Comparison of ENCODE assay signal across 13 mouse cellular contexts in the genomic region with DNA sequence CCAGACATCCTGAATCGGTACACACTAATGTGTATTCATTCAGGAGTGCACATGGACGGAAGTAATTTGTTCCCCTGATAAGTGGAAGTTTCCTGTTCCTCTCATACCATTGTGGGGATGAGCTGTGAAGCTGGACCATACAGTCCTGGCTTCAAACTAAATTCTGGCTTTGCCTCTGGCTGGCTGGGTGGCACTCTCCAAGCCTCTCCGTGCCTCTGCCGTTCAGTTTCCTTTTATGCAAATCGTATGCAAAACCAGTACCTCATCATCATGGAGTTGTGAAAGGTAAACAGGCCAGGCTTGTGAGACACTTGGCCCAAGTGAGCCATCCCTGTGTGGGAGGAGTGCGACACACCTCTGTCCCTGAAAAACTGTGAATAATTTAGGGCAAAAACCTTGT. TPM values are rescaled to one million over a fixed set of nuclear protein-coding genes. Genes with fewer than 3 reads are reported as not detected.
DNase-seq lines count a peak whose midpoint lies in the region; TF ChIP-seq lines count a peak whose summit lies in the region.
"Had no signal": no experiment of that assay in that cellular context is flagged by ENCODE, and none has a peak within 500 bp of the region (broad histone marks: within the 10 kb centered on the region; RNA-seq: fewer than 3 reads in every experiment).

No protein-coding gene starts in this region.

- H3K4me3 ChIP-seq in cerebellum, adult 2 months (replicated peaks; ENCODE audit: insufficient read depth, low read depth, low read length): no peak overlapping the region
- H3K4me3 ChIP-seq in limb, embryonic 10.5 days: no peak overlapping the region
- H3K4me3 ChIP-seq: hindbrain, embryonic 15.5 days; kidney, embryonic 15.5 days had no signal

- no peak for TF ChIP-seq CTCF in cerebellum, adult 2 months (IDR thresholded peaks at IDR 0.05; ENCODE audit: borderline replicate concordance, insufficient read depth, low read depth, low read length)

- no peak for TF ChIP-seq POLR2A in cerebellum, adult 2 months (IDR thresholded peaks at IDR 0.05; ENCODE audit: borderline replicate concordance, insufficient read depth, low read length)

- peak; percentile 78 for DNase-seq in heart, adult 11 months
- no peak for DNase-seq in heart, postnatal 25 days (ENCODE audit: low spot score)
- DNase-seq in 416B (ENCODE audit: low read depth) (peak; percentile 64), MN1 (ENCODE audit: low spot score) (peak; percentile 18)
- DNase-seq in induced T-regulatory cell, adult 2 months (ENCODE audit: low read depth): peak; percentile 48
- DNase-seq in cerebellum, adult 8-10 months: no peak
- DNase-seq in cerebellum, adult 2 months: no peak
- DNase-seq in limb, embryonic 10.5 days (ENCODE audit: low spot score): no peak
- DNase-seq: cerebellum, adult 9-10 months; lung, embryonic 14.5 days; right cerebral cortex, postnatal 25 days had no signal

- no peaks in the 10 kb centered on the region for H3K36me3 ChIP-seq in limb, embryonic 10.5 days
- H3K36me3 ChIP-seq: hindbrain, embryonic 15.5 days; kidney, embryonic 15.5 days had no signal

- 65% methylated on average over 6 of the region's 6 CpGs for WGBS in cerebellum, adult 2 months
- 28% methylated on average over 6 of the region's 6 CpGs for WGBS in limb, embryonic 10.5 days

- H3K27me3 ChIP-seq in cerebellum, adult 2 months (ENCODE audit: control insufficient read depth, insufficient read depth, low read length): no peaks in the 10 kb centered on the region
- peaks cover 66% of the 10 kb centered on the region for H3K27me3 ChIP-seq in limb, embryonic 10.5 days (ENCODE audit: low read depth, poor library complexity, severe bottlenecking)

- H3K4me1 ChIP-seq in cerebellum, adult 2 months (ENCODE audit: control insufficient read depth, insufficient read depth, low read length): peaks cover 7% of the 10 kb centered on the region
- 0 out of 2 replicates have a peak, but pooled peaks cover 10% of the 10 kb centered on the region for H3K4me1 ChIP-seq in limb, embryonic 10.5 days

- intact Hi-C loops in heart, postnatal 25 days (cut with DNase I): no loop called here

- no peaks in the 10 kb centered on the region for H3K9me3 ChIP-seq in limb, embryonic 10.5 days (replicated peaks)
- H3K9me3 ChIP-seq: hindbrain, embryonic 15.5 days; kidney, embryonic 15.5 days had no signal

- no peak overlapping the region for H3K27ac ChIP-seq in cerebellum, adult 2 months (ENCODE audit: insufficient read depth, low read length)
- H3K27ac ChIP-seq in limb, embryonic 10.5 days: no peak overlapping the region
- H3K27ac ChIP-seq: hindbrain, embryonic 15.5 days; kidney, embryonic 15.5 days had no signal

RNA-seq across cellular contexts. Expression of gene Cebpa, which starts 8.6 kb away (rescaled TPM):
- 1 to 10 TPM; 5.8 to 6.1 TPM for total RNA-seq in heart, postnatal 25 days (2021)
- polyA plus RNA-seq in cerebellum, adult 2 months (2012; rRNA removed): 4.8 and 5.0 TPM in 2 replicates
- polyA plus RNA-seq in limb, embryonic 10.5 days (2016; fragmentation: Nextera tagmentation; extraction: Ambion mirVana): 0.25 and 0.40 TPM in 2 replicates

RNA-seq across cellular contexts. Expression of gene Slc7a10, which starts 58.5 kb away (rescaled TPM):
- total RNA-seq in heart, postnatal 25 days (2021): under 1 TPM; 0.26 to 0.78 TPM
- 91.3 and 100 TPM in 2 replicates for polyA plus RNA-seq in cerebellum, adult 2 months (2012; rRNA removed)
- polyA plus RNA-seq in limb, embryonic 10.5 days (2016; fragmentation: Nextera tagmentation; extraction: Ambion mirVana): 0.31 TPM in 1 of 2 replicates, not detected in the other

Comparison
In these comparisons a context has a peak if more than half of its experiments do, and no peak if none do; other contexts are left out.
1. DNase-seq: peak in heart, adult 11 months (single experiment), 416B (single experiment), MN1 (single experiment) and induced T-regulatory cell, adult 2 months (single experiment); none in heart, postnatal 25 days (single experiment), cerebellum, adult 8-10 months (single experiment), cerebellum, adult 2 months (0 of 2) and limb, embryonic 10.5 days (single experiment).
2. RNA of gene Slc7a10, which starts 58.5 kb away (polyA plus RNA-seq): 91.3 to 100 TPM in cerebellum, adult 2 months; 0.31 TPM in limb, embryonic 10.5 days; every median in the first group is over 10 times any median in the second.